Mouse (Mus musculus): ENCODE data around the gene Icam4. TPM values are rescaled to one million over a fixed set of nuclear protein-coding genes. Genes with fewer than 3 reads are reported as not detected.

Gene Icam4
- polyA plus RNA-seq, 2 experiments = 0.26 to 0.99 TPM

GRCm38 (mm10) chr9:21011846-21012312 is 17.3 kb upstream of the Icam4 start:
- DNase-seq (ENCODE audit: low spot score) (no peak), ATAC-seq (ENCODE audit: low FRiP score, low read depth) (no peak)
- WGBS = 57% methylated on average over 5 of the region's 5 CpGs
- no peak overlapping the region for H3K4me2 ChIP-seq (replicated peaks; ENCODE audit: low read depth, low read length, severe bottlenecking)
- H3K4me1 ChIP-seq (ENCODE audit: control insufficient read depth, insufficient read depth, low read length) = 0 out of 2 replicates have a peak, but pooled peaks cover 8% of the 10 kb centered on the region
- no peak overlapping the region for H3K27ac ChIP-seq (replicated peaks; ENCODE audit: low read depth, low read length)
- no peaks in the 10 kb centered on the region for H3K9me3 ChIP-seq (ENCODE audit: control insufficient read depth, low read length)
- peaks cover 22% of the 10 kb centered on the region for H3K36me3 ChIP-seq (ENCODE audit: control insufficient read depth, insufficient read depth, low read length)
- peaks cover 24% of the 10 kb centered on the region for H3K27me3 ChIP-seq (ENCODE audit: control insufficient read depth, insufficient read depth, low read length)
- no peak overlapping the region for H3K9ac ChIP-seq (ENCODE audit: low read depth, low read length, severe bottlenecking)
- H3K4me3 ChIP-seq (replicated peaks; ENCODE audit: low read length) = no peak overlapping the region
- no peak for TF ChIP-seq POLR2A (IDR thresholded peaks at IDR 0.05; ENCODE audit: borderline replicate concordance, extremely low read depth, insufficient read depth, insufficient read length)

- Histone ChIP-seq H3K4me1 (ENCODE audit: control insufficient read depth, insufficient read depth, low read length) (0 out of 2 replicates have a peak, but pooled peaks cover 8% of the 10 kb centered on the region), H3K36me3 (ENCODE audit: control insufficient read depth, insufficient read depth, low read length) (peaks cover 18% of the 10 kb centered on the region), H3K27ac (replicated peaks; ENCODE audit: low read depth, low read length) (no peak overlapping the region), H3K9ac (ENCODE audit: low read depth, low read length, severe bottlenecking) (no peak overlapping the region), H3K27me3 (ENCODE audit: control insufficient read depth, insufficient read depth, low read length) (peaks cover 29% of the 10 kb centered on the region), H3K9me3 (ENCODE audit: control insufficient read depth, low read length) (no peaks in the 10 kb centered on the region), H3K4me3 (replicated peaks; ENCODE audit: low read length) (no peak overlapping the region), H3K4me2 (replicated peaks; ENCODE audit: low read depth, low read length, severe bottlenecking) (no peak overlapping the region)
- DNase-seq (ENCODE audit: low spot score) (no peak), ATAC-seq (ENCODE audit: low FRiP score, low read depth) (no peak)
- no peak for TF ChIP-seq POLR2A (IDR thresholded peaks at IDR 0.05; ENCODE audit: borderline replicate concordance, extremely low read depth, insufficient read depth, insufficient read length)
- 62% methylated on average over 1 of the region's 1 CpGs for WGBS
Measured at GRCm38 (mm10) chr9:21012368-21012767, 16.8 kb upstream of the Icam4 start.

- Histone ChIP-seq H3K27ac (replicated peaks; ENCODE audit: low read depth, low read length) (no peak overlapping the region), H3K9ac (ENCODE audit: low read depth, low read length, severe bottlenecking) (peak overlapping the region; percentile 48), H3K27me3 (ENCODE audit: control insufficient read depth, insufficient read depth, low read length) (peaks cover 33% of the 10 kb centered on the region), H3K4me1 (ENCODE audit: control insufficient read depth, insufficient read depth, low read length) (0 out of 2 replicates have a peak, but pooled peaks cover 8% of the 10 kb centered on the region), H3K36me3 (ENCODE audit: control insufficient read depth, insufficient read depth, low read length) (no peaks in the 10 kb centered on the region), H3K4me3 (replicated peaks; ENCODE audit: low read length) (peak overlapping the region; percentile 41), H3K9me3 (ENCODE audit: control insufficient read depth, low read length) (no peaks in the 10 kb centered on the region), H3K4me2 (replicated peaks; ENCODE audit: low read depth, low read length, severe bottlenecking) (peak overlapping the region; percentile 65)
- DNase-seq (ENCODE audit: low spot score) = no peak
- ATAC-seq (ENCODE audit: low FRiP score, low read depth) = peak; percentile 44; the same call in 1 of the 2 replicates
- TF ChIP-seq POLR2A (IDR thresholded peaks at IDR 0.05; ENCODE audit: borderline replicate concordance, extremely low read depth, insufficient read depth, insufficient read length) = no peak
- WGBS = 4% methylated on average over 29 of the region's 29 CpGs
Measured at GRCm38 (mm10) chr9:21014691-21015570, 14.2 kb upstream of the Icam4 start.

- 0% methylated on average over 28 of the region's 30 CpGs for WGBS
- no peak for DNase-seq (ENCODE audit: low spot score)
Measured at GRCm38 (mm10) chr9:21015571-21016130, 13.5 kb upstream of the Icam4 start, which contains the start of gene Icam1. TSS of gene Icam1 (plus strand) at chr9:21015985.

More at GRCm38 (mm10) chr9:21015571-21016130, 13.5 kb upstream of the Icam4 start, which contains the start of gene Icam1:
- H3K4me2 ChIP-seq (replicated peaks; ENCODE audit: low read depth, low read length, severe bottlenecking) = peak within 1 kb of the TSS; percentile 65
- 0 out of 2 replicates have a peak, but pooled peaks cover 8% of the 10 kb centered on the region for H3K4me1 ChIP-seq (ENCODE audit: control insufficient read depth, insufficient read depth, low read length)
- TF ChIP-seq POLR2A (IDR thresholded peaks at IDR 0.05; ENCODE audit: borderline replicate concordance, extremely low read depth, insufficient read depth, insufficient read length) = no peak
- peak within 1 kb of the TSS; percentile 41 for H3K4me3 ChIP-seq (replicated peaks; ENCODE audit: low read length)
- no peaks in the 10 kb centered on the region for H3K36me3 ChIP-seq (ENCODE audit: control insufficient read depth, insufficient read depth, low read length)
- no peaks in the 10 kb centered on the region for H3K9me3 ChIP-seq (ENCODE audit: control insufficient read depth, low read length)
- H3K27me3 ChIP-seq (ENCODE audit: control insufficient read depth, insufficient read depth, low read length) = peaks cover 33% of the 10 kb centered on the region
- no peak within 1 kb of the TSS for H3K27ac ChIP-seq (replicated peaks; ENCODE audit: low read depth, low read length)
- H3K9ac ChIP-seq (ENCODE audit: low read depth, low read length, severe bottlenecking) = peak within 1 kb of the TSS; percentile 48
- ATAC-seq (ENCODE audit: low FRiP score, low read depth) = peak; percentile 32; the same call in 1 of the 2 replicates

Measured in limb, embryonic 14.5 days (tissue).